Mouse (Mus musculus) MEL (cell line): ENCODE results near the gene Safb. TPM values are rescaled to one million over a fixed set of nuclear protein-coding genes. Genes with fewer than 3 reads are reported as not detected.

ENCODE experiments used
- DNase-seq: peaks from one replicate; pipeline ENCODE4 v3.0.0; 2011; ENCODE audit warnings: low read depth, low spot score
- H3K27ac ChIP-seq: 2 replicates; pipeline ENCODE4 v1.5.1; 2012; ENCODE audit warnings: low read depth, mild to moderate bottlenecking, control low read depth, low read length, moderate library complexity; ENCODE audit not compliant: control insufficient read depth
- H3K27me3 ChIP-seq, 2 experiments: fragments of 150-350 bp in 1 of 2; sonication (generic) in 1 of 2; 2 replicates each; pipeline ENCODE4 v1.6.1; 2012; ENCODE audit warnings: low read length in 2 of 2, mild to moderate bottlenecking in 2 of 2, improper control_type of control experiment in 1 of 2, moderate library complexity in 1 of 2; ENCODE audit not compliant: insufficient read depth in 2 of 2, control insufficient read depth in 1 of 2
- H3K36me3 ChIP-seq, 2 experiments: 2 replicates each; pipeline ENCODE4 v1.6.1; 2012 to 2014; ENCODE audit warnings: low read length in 2 of 2, improper control_type of control experiment in 1 of 2, inconsistent platforms in 1 of 2, mild to moderate bottlenecking in 1 of 2; ENCODE audit not compliant: insufficient read depth in 2 of 2, control insufficient read depth in 1 of 2
- H3K4me1 ChIP-seq, 2 experiments: fragments of 150-350 bp in 1 of 2; sonication (generic) in 1 of 2; 2 replicates each; pipeline ENCODE4 v1.6.1; 2012; ENCODE audit warnings: low read length in 2 of 2, improper control_type of control experiment in 1 of 2, mild to moderate bottlenecking in 1 of 2; ENCODE audit not compliant: insufficient read depth in 2 of 2, control insufficient read depth in 1 of 2
- H3K4me3 ChIP-seq, 2 experiments: fragments of 150-350 bp in 1 of 2; sonication (generic) in 1 of 2; 2 replicates each; pipeline ENCODE4 v1.5.1; 2012; ENCODE audit warnings: low read depth in 2 of 2, low read length in 2 of 2, mild to moderate bottlenecking in 2 of 2, moderate library complexity in 2 of 2, control low read depth in 1 of 2, improper control_type of control experiment in 1 of 2; ENCODE audit not compliant: control insufficient read depth in 1 of 2, insufficient read depth in 1 of 2
- H3K79me2 ChIP-seq: 2 replicates; pipeline ENCODE4 v1.6.1; 2012; ENCODE audit warnings: mild to moderate bottlenecking, low read length, moderate library complexity; ENCODE audit not compliant: control insufficient read depth, poor library complexity, insufficient read depth
- H3K9ac ChIP-seq: 2 replicates; pipeline ENCODE4 v1.6.1; 2012; ENCODE audit warnings: low read depth, mild to moderate bottlenecking, control low read depth, low read length, moderate library complexity; ENCODE audit not compliant: control insufficient read depth, poor library complexity, severe bottlenecking
- H3K9me3 ChIP-seq: fragments of 150-350 bp; sonication (generic); replicated peaks from 2 replicates; pipeline ENCODE4 v1.6.1; 2012; ENCODE audit warnings: mild to moderate bottlenecking, low read length, improper control_type of control experiment, moderate library complexity; ENCODE audit not compliant: insufficient read depth
- BHLHE40 ChIP-seq: IDR thresholded peaks from 2 replicates; pipeline ENCODE4 v1.6.1; 2012; ENCODE audit warnings: low read depth, mild to moderate bottlenecking, inconsistent platforms, low read length, improper control_type of control experiment, borderline replicate concordance
- CTCF ChIP-seq, 3 experiments: IDR thresholded peaks in 2 of 3; conservative IDR thresholded peaks in 1 of 3; 2 replicates each; pipeline ENCODE4 v1.5.1; 2011 to 2012; ENCODE audit warnings: low read length in 3 of 3, low read depth in 2 of 3, mild to moderate bottlenecking in 2 of 3, improper control_type of control experiment in 1 of 3, inconsistent platforms in 1 of 3, mixed read lengths in 1 of 3, moderate library complexity in 1 of 3; ENCODE audit not compliant: control insufficient read depth in 1 of 3, insufficient read depth in 1 of 3, poor library complexity in 1 of 3, severe bottlenecking in 1 of 3
- E2F4 ChIP-seq: IDR thresholded peaks from 2 replicates; pipeline ENCODE4 v1.6.1; 2011; ENCODE audit warnings: low read depth, low read length, improper control_type of control experiment, borderline replicate concordance
- ELF1 ChIP-seq: IDR thresholded peaks from 2 replicates; pipeline ENCODE4 v1.6.1; 2014; ENCODE audit warnings: low read depth, mild to moderate bottlenecking, inconsistent platforms, low read length, improper control_type of control experiment, moderate library complexity
- ETS1 ChIP-seq: IDR thresholded peaks from 2 replicates; pipeline ENCODE4 v1.6.1; 2012; ENCODE audit warnings: low read depth, mild to moderate bottlenecking, inconsistent platforms, low read length, improper control_type of control experiment, moderate library complexity
- GATA1 ChIP-seq: IDR thresholded peaks from 2 replicates; pipeline ENCODE4 v1.6.1; 2011; ENCODE audit warnings: low read depth, low read length, improper control_type of control experiment
- HCFC1 ChIP-seq: IDR thresholded peaks from 2 replicates; pipeline ENCODE4 v1.6.1; 2012; ENCODE audit warnings: low read depth, mild to moderate bottlenecking, inconsistent platforms, low read length, improper control_type of control experiment, moderate library complexity
- JUND ChIP-seq: IDR thresholded peaks from 2 replicates; pipeline ENCODE4 v1.6.1; 2011; ENCODE audit warnings: low read depth, mild to moderate bottlenecking, improper control_type of control experiment, low read length
- MAFK ChIP-seq: IDR thresholded peaks from 2 replicates; pipeline ENCODE4 v1.6.1; 2011; ENCODE audit warnings: low read depth, mild to moderate bottlenecking, low read length, improper control_type of control experiment, borderline replicate concordance
- MAX ChIP-seq: IDR thresholded peaks from 2 replicates; pipeline ENCODE4 v1.6.1; 2011; ENCODE audit warnings: low read length, improper control_type of control experiment
- MEF2A ChIP-seq: IDR thresholded peaks from 2 replicates; pipeline ENCODE4 v1.6.1; 2014; ENCODE audit warnings: low read depth, mild to moderate bottlenecking, inconsistent platforms, low read length, improper control_type of control experiment; ENCODE audit not compliant: poor library complexity, insufficient replicate concordance, severe bottlenecking; ENCODE audit errors: extremely low read depth
- MXI1 ChIP-seq: IDR thresholded peaks from 2 replicates; pipeline ENCODE4 v1.6.1; 2011; ENCODE audit warnings: mild to moderate bottlenecking, low read depth, low read length, improper control_type of control experiment
- MYB ChIP-seq: IDR thresholded peaks from 2 replicates; pipeline ENCODE4 v1.6.1; 2011; ENCODE audit warnings: mild to moderate bottlenecking, low read depth, low read length, improper control_type of control experiment
- MYC ChIP-seq: IDR thresholded peaks from 2 replicates; pipeline ENCODE4 v1.6.1; 2011; ENCODE audit warnings: low read depth, mild to moderate bottlenecking, low read length, improper control_type of control experiment, moderate library complexity
- NELFE ChIP-seq: IDR thresholded peaks from 2 replicates; pipeline ENCODE4 v1.6.1; 2011; ENCODE audit warnings: low read depth, low read length, improper control_type of control experiment
- NRF1 ChIP-seq: IDR thresholded peaks from 2 replicates; pipeline ENCODE4 v1.6.1; 2014; ENCODE audit warnings: low read depth, mild to moderate bottlenecking, inconsistent platforms, low read length, improper control_type of control experiment, moderate library complexity; ENCODE audit not compliant: poor library complexity, insufficient read depth, severe bottlenecking
- POLR2A ChIP-seq, 2 experiments: IDR thresholded peaks; 2 replicates each; pipeline ENCODE4 v1.6.1; 2011 to 2012; ENCODE audit warnings: low read length in 2 of 2, mild to moderate bottlenecking in 2 of 2, control low read depth in 1 of 2, improper control_type of control experiment in 1 of 2, low read depth in 1 of 2, moderate library complexity in 1 of 2; ENCODE audit not compliant: control insufficient read depth in 1 of 2, insufficient read depth in 1 of 2, poor library complexity in 1 of 2
- POLR2AphosphoS2 ChIP-seq: IDR thresholded peaks from 2 replicates; pipeline ENCODE4 v1.6.1; 2011; ENCODE audit warnings: low read length, improper control_type of control experiment
- POLR2AphosphoS5 ChIP-seq: IDR thresholded peaks from 2 replicates; pipeline ENCODE4 v1.6.1; 2012; ENCODE audit warnings: low read depth, borderline replicate concordance, mild to moderate bottlenecking, inconsistent platforms, low read length, moderate library complexity, mixed read lengths
- RAD21 ChIP-seq: IDR thresholded peaks from 2 replicates; pipeline ENCODE4 v1.6.1; 2011; ENCODE audit warnings: mild to moderate bottlenecking, low read depth, low read length, improper control_type of control experiment
- RCOR1 ChIP-seq: IDR thresholded peaks from 2 replicates; pipeline ENCODE4 v1.6.1; 2012; ENCODE audit warnings: low read depth, mild to moderate bottlenecking, inconsistent platforms, low read length, improper control_type of control experiment
- SMC3 ChIP-seq: IDR thresholded peaks from 2 replicates; pipeline ENCODE4 v1.6.1; 2011; ENCODE audit warnings: low read depth, low read length, improper control_type of control experiment
- TAL1 ChIP-seq: IDR thresholded peaks from 2 replicates; pipeline ENCODE4 v1.6.1; 2012; ENCODE audit warnings: mild to moderate bottlenecking, inconsistent platforms, low read length, moderate library complexity, mixed read lengths
- TBP ChIP-seq: IDR thresholded peaks from 2 replicates; pipeline ENCODE4 v1.8.0; 2011; ENCODE audit warnings: low read depth, low read length, improper control_type of control experiment
- TCF12 ChIP-seq: IDR thresholded peaks from 2 replicates; pipeline ENCODE4 v1.6.1; 2014; ENCODE audit warnings: low read depth, mild to moderate bottlenecking, inconsistent platforms, low read length, improper control_type of control experiment, moderate library complexity
- UBTF ChIP-seq: IDR thresholded peaks from 2 replicates; pipeline ENCODE4 v1.6.1; 2012; ENCODE audit warnings: low read depth, mild to moderate bottlenecking, inconsistent platforms, low read length, improper control_type of control experiment, moderate library complexity, borderline replicate concordance; ENCODE audit not compliant: insufficient read depth
- USF1 ChIP-seq: IDR thresholded peaks from 2 replicates; pipeline ENCODE4 v1.6.1; 2014; ENCODE audit warnings: low read depth, mild to moderate bottlenecking, inconsistent platforms, low read length, improper control_type of control experiment, moderate library complexity
- USF2 ChIP-seq, 2 experiments: IDR thresholded peaks; 2 replicates each; pipeline ENCODE4 v1.6.1; 2011 to 2012; ENCODE audit warnings: improper control_type of control experiment in 2 of 2, low read length in 2 of 2, borderline replicate concordance in 1 of 2, inconsistent platforms in 1 of 2, low read depth in 1 of 2, mild to moderate bottlenecking in 1 of 2; ENCODE audit not compliant: insufficient read depth in 1 of 2
- ZC3H11A ChIP-seq: IDR thresholded peaks from 2 replicates; pipeline ENCODE4 v1.6.1; 2012; ENCODE audit warnings: low read depth, mild to moderate bottlenecking, inconsistent platforms, low read length, improper control_type of control experiment
- polyA plus RNA-seq, 2 experiments: library from polyadenylated mRNA; stranded (reverse) in 1 of 2; unstranded in 1 of 2; fragments of >175 nt in 1 of 2; fragments of >200 nt in 1 of 2; gene quantifications; 2 replicates each; pipeline versions ENCODE4 v1.2.1 to v1.2.4; 2012; ENCODE audit warnings: low replicate concordance in 2 of 2, low read depth in 1 of 2; ENCODE audit not compliant: insufficient read length in 2 of 2, insufficient read depth in 1 of 2, missing spikeins in 1 of 2
- total RNA-seq: library from RNA; depleted of rRNA; stranded (reverse); fragments of 300-350 nt; gene quantifications from 2 replicates; pipeline ENCODE4 v1.2.3, GENCODE M21; 2012

Gene Safb
- total and polyA plus RNA-seq, 3 experiments = 87.3 to 203 TPM; not detected in 1

- H3K79me2 ChIP-seq = no peaks in the 10 kb centered on the region
- TF ChIP-seq E2F4 (no peak), POLR2AphosphoS2 (no peak), UBTF (no peak), RAD21 (no peak), HCFC1 (no peak), MYB (no peak)
- TF ChIP-seq, all 39 proteins: peak for 0
- Histone ChIP-seq H3K4me3 (no peak overlapping the region), H3K9me3 (no peaks in the 10 kb centered on the region), H3K9ac (no peak overlapping the region), H3K27me3 (no peaks in the 10 kb centered on the region), H3K27ac (no peak overlapping the region), H3K4me1 (no peaks in the 10 kb centered on the region), H3K36me3 (no peaks in the 10 kb centered on the region)
- DNase-seq = no peak
These were observed 32.6 kb upstream of the Safb start for GRCm38 (mm10) chr17:56551841-56552581.

- TF ChIP-seq SMC3 (peak; percentile 91), GATA1 (no peak), TBP (peak; percentile 12; the same call in 1 of the 2 replicates), E2F4 (no peak), UBTF (no peak), ZC3H11A (peak; percentile 76), USF2 (IDR thresholded peaks at IDR 0.05; ENCODE audit: borderline replicate concordance in 1 of 2, insufficient read depth in 1 of 2, low read depth in 1 of 2, low read length in 2 of 2) (no peak), RCOR1 (no peak), RAD21 (peak; percentile 94), POLR2A (IDR thresholded peaks at IDR 0.05; ENCODE audit: control insufficient read depth in 1 of 2, insufficient read depth in 1 of 2, low read depth in 1 of 2, low read length in 2 of 2, poor library complexity in 1 of 2) (no peak), MAFK (no peak), MYC (no peak), ETS1 (no peak), ELF1 (no peak), POLR2AphosphoS5 (no peak), BHLHE40 (no peak), POLR2AphosphoS2 (no peak), JUND (no peak), NELFE (no peak), TAL1 (no peak), HCFC1 (no peak), MAX (no peak), NRF1 (no peak), MEF2A (no peak), TCF12 (no peak), USF1 (no peak), CTCF (IDR thresholded peaks at IDR 0.05 in 2 of 3, conservative IDR thresholded peaks at IDR 0.05 in 1 of 3; ENCODE audit: control insufficient read depth in 1 of 3, insufficient read depth in 1 of 3, low read depth in 2 of 3, low read length in 3 of 3, poor library complexity in 1 of 3, severe bottlenecking in 1 of 3) (peak in 2 of 3 experiments; percentile 98 to 100; a peak in 5 of 6 replicates), MXI1 (no peak)
- Histone ChIP-seq H3K79me2 (no peaks in the 10 kb centered on the region), H3K36me3 (no peaks in the 10 kb centered on the region), H3K4me1 (no peaks in the 10 kb centered on the region), H3K4me3 (no peak overlapping the region), H3K9ac (no peak overlapping the region), H3K27me3 (no peaks in the 10 kb centered on the region), H3K27ac (no peak overlapping the region), H3K9me3 (no peaks in the 10 kb centered on the region)
- DNase-seq = peak; percentile 86
These were observed 31.8 kb upstream of the Safb start for GRCm38 (mm10) chr17:56552781-56553363.
